Mouse (Mus musculus) gastrocnemius, adult 8-10 months (tissue): ENCODE data around the gene Trim23. TPM values are rescaled to one million over a fixed set of nuclear protein-coding genes. Genes with fewer than 3 reads are reported as not detected.
"Not testable (repeated sequence)": the region's sequence is repeated elsewhere in the genome, so short reads cannot be mapped to it uniquely, and the experiment has no call there.

ENCODE experiments used
- DNase-seq, 2 experiments: peaks; one replicate each; pipeline ENCODE4 v3.0.0; 2022; ENCODE audit warnings: low spot score in 2 of 2
- total RNA-seq, 4 experiments: library from RNA; stranded (reverse); gene quantifications; 2 replicates each; pipeline ENCODE4 v1.2.4; 2022

The Trim23 gene
- total RNA-seq: 10 to 100 TPM; 27.1 to 29.6 (median 28.0) TPM

DNA sequence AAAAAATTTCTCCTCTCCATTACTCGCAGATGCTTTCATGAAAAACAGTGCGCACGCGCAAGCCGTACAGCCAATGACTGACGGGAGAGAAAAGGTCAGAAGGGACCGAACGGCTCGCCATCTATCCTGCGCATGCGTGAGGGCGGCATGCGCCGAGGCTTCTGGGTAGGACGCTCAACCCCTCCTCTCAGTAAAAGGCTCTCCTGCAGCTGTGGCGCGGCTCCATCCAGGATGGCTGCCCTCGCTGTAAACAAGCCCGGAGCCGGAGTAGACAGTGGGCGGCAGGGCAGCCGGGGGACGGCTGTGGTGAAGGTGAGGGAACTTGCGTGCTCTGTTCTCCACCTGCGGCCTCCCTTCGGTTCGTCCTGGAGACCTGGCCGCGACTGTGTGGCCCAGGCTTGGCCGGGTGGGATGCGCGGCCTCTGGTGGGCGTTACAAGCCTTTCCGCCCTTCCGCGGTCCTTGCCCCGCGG lies at the start of gene Trim23:
Gene Trim23 (plus strand): TSS at position 148 of the 472 bp plus-strand sequence.
- peak; percentile 93 to 98 for DNase-seq

DNA sequence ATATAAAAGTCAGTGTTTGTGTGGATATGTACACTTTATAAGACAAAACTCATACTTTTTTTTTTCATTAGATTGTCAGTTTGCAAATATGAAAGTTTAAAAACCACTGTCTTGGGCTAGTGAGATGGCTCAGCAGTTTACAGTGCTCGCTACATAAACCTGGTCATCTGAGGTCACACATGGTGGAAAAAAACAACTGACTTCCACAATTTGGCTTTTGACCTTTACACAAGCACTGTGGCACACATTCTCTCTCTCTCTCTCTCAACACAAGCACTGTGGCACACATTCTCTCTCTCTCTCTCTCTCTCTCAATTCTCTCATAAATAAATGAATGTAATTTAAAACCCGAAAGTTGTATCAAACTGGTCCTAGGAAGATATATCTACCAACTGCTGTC lies 46.0 kb upstream of the Trim23 start:
- no peak for DNase-seq

GRCm38 (mm10) chr13:104134510-104135085 lies 44.0 kb upstream of the Trim23 start:
- DNase-seq: no peak

DNA sequence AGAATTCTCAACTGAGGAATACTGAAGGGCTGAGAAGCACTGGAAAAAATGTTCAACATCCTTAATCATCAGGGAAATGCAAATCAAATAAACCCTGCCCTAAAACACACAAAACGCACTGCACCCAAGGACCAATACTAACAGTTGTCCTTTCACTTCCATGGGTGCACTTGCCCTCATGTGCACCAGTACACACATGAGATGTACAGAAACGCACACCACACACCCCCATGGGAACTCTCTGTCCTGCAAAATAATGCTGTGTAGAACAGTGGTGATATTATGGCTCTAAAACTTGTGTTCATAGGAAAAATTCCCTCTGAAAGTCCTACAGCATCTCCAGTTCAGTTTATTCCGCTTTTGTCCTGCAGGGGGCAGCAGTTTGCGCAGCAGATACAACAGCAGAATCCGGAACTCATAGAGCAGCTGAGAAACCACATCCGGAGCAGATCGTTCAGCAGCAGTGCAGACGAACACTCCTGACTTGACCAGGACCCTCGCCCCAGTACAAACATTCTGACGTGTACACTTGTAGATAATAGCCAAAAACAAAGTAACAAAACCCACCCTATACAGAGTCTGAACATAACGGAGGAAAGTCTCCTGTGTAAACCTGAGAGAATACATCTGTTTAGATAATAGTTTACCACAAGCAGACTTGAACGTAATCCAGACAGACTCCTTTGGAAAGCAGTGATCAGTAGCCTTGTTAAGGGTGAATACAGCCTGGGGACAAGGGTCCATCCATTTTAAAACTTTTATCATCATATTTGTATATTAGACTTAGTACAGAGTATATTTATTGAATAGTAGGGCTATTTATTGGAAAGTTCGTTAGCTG lies 39.0 kb upstream of the Trim23 start:
- peak; percentile 63 to 67 for DNase-seq

DNA sequence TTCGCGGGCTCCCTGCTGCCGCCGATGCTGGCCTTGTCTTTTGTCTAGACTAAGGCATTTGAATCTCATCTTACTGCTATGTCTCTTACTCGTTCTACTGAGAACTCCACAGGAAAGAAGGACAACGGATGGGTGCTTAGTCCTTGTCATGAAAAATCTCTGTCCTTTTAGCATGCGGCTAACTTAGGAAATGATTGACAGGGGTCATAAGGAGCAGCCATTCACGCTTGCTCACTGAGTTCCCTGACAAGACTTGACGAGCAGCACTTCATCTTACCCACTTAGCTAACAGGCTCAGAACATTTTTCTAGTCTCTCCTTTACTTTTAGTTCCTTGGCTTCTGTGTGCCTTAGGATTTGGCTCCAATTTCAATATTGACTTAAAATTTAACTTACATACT lies 33.7 kb upstream of the Trim23 start:
- no peak for DNase-seq

GRCm38 (mm10) chr13:104145646-104146045 lies 33.0 kb upstream of the Trim23 start:
- DNase-seq: no peak

DNA sequence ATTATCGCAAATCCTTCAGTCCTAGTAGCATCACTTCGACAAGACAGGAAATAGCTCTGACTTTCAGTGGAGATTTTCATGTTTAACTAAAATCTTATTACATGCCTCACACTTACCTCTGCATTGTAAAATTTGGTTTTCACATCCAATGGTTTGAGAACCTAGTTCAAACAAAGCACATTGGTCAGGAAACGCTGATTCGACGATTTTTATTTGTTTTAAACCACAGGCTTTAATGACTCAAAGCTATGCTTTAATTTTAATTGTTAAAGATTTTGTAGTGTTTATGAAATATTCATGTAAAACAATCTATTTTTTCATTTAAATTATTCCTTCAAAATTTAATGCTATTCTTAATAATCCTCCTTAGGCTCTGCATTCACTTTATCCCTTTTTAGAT lies 24.4 kb upstream of the Trim23 start:
- DNase-seq: no peak

GRCm38 (mm10) chr13:104155106-104155505 lies 23.5 kb upstream of the Trim23 start:
- no peak for DNase-seq

GRCm38 (mm10) chr13:104155686-104156085 lies 22.9 kb upstream of the Trim23 start:
- no peak for DNase-seq

DNA sequence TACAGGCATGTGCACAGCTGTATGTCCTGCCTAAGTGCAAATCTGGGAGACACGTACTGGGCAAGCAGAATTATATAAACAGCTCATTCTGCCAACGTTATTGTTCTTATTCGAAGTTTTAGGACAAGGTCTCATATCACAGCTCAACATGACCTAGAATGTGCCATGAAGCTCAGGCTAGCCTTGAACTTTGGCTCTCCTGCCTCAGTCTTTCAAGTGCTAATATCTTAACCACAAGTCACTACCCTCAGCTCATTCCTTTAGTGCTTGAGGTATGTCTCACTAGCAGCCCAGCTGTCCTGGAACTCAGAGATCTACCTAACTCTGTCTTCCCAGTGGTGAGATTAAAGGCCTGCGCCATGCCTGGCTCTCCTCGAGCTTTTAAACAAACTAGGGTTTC lies 6.9 kb upstream of the Trim23 start:
- no peak for DNase-seq

DNA sequence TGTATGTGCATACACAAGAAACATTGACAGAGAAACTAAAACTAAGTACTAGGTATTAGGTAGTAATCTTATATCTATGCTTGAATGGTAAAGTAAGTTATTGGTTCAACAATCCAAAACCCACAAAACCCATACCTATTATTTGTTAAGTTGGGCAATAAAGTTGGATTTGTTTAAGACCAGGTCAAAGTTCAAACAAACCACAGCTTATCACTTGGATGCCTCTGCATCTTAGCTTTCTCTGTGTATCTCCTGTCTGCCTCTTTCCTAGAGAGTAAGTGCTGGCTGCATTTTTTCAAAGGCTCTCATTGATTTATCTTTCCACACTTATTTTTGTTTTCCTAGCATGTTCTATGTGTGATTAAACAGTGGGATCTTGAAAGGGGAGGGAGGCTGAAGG lies 6.1 kb upstream of the Trim23 start:
- DNase-seq: no peak

- DNase-seq: no peak
Observed at GRCm38 (mm10) chr13:104176874-104177273, 1.7 kb upstream of the Trim23 start.

- DNase-seq: peak in 1 of 2 experiments; percentile 20
Observed at GRCm38 (mm10) chr13:104177796-104178649, 574 bp upstream of the Trim23 start, which contains the start of gene Trappc13. TSS of gene Trappc13 (minus strand) at chr13:104178469.

DNA sequence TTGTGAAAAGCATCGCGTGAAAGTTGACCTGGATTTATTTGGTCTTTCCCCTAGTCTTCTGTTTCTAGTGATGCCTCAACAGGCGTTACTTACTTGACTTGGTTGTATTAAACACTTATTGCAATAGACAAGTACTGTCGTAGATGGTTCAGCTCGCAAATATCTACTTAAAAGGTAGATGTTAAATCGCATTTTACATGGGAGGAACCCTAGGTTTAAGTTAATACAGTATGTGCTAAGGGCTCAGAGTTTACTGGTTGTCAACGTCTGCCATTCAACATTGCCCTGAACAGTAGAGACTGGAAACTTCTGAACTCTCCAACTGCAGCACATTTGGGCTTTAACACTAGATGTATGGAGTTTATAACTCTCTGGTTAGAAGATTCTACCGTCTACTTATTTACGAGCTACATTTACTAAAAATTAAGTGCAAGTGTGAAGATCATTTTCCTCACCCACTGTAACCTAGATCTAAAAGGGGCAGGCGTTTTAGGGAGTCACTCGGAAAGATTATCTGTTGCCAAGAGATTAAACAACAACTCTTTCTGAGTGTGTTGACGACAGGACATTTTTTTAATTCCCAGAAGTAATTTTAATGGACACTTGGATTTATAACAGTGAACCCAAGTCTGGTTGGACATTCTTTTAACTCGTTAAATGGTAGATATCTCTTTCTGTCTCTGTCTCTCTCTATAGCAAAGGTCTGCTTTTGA lies 735 bp downstream of the Trim23 start:
- no peak for DNase-seq

DNA sequence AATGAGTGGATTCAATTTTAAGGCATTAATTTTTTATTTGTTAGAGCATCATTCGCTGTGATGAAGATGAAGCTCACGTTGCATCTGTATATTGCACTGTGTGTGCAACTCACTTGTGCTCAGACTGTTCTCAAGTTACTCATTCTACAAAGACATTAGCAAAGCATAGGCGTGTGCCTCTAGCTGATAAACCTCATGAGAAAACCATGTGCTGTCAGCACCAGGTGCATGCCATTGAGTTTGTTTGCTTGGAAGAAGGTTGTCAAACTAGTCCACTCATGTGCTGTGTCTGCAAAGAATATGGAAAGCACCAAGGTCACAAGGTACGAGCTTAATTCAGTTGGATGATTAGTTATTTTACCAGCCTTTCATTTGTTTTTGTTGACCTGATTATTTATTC lies 8.8 kb downstream of the Trim23 start:
- DNase-seq: no peak

DNA sequence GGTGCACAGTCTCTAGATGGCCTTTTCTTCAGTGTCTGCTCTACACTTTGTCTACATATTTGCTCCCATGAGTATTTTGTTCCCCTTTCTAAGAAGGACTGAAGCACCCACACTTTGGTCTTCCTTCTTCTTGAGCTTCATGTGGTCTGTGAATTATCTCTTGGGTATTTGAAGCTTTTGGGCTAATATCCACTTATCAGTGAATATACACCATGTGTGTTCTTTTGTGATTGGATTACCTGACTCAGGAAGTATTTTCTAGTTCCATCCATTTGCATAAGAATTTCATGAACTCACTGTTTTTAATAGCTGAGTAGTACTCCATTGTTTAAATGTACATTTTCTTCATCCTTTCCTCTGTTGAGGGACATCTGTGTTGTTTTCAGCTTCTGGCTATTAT lies 17.3 kb downstream of the Trim23 start:
- DNase-seq: not testable (repeated sequence)

DNA sequence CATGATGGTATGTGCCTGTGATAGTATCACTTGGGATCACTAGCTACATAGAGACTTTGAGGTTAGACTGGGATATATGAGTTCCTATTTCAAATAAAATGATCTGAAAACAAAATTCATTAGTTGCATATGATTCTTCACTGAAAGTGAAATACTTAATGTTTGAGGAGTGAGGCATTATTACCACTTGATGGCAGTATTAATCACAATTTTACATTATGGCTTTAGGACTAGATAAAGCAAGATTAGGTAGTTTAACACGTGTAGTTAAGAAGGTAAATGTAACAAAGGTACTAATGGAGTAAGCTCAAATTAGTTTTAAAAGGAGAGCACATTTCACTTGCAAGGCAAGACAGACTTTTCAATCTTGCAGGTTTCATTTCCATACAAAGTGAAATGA lies 25.7 kb downstream of the Trim23 start:
- no peak for DNase-seq

DNA sequence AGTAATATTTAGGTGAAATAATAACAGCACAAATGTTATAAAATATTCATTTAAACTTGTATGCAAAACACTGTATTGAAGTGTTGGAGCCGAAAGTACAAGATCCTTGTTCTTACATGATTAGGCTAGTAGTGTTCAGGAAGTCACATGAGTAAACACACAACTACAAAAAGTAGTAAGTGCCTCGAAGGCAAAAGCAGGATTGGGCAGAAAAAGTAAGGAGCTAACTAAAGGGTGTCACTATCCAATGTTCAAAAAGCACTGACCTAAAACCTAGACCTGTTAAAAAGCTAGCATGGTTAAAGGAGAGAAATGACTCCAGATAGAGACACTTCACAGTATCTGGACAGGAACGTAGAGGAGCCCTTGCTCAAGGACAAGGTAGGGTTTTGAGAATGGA lies 48.9 kb downstream of the Trim23 start:
- DNase-seq: no peak

- DNase-seq: peak; percentile 84 to 88
Observed at GRCm38 (mm10) chr13:104228384-104229066, 49.9 kb downstream of the Trim23 start, which contains the start of the genes Cenpk and Ppwd1. TSS of gene Cenpk (plus strand) at chr13:104228611. TSS of gene Ppwd1 (minus strand) at chr13:104228843.

GRCm38 (mm10) chr13:104229181-104229580 lies 50.6 kb downstream of the Trim23 start:
- no peak for DNase-seq
